Comparison of ENCODE assay signal across 20 mouse cellular contexts in the genomic region with DNA sequence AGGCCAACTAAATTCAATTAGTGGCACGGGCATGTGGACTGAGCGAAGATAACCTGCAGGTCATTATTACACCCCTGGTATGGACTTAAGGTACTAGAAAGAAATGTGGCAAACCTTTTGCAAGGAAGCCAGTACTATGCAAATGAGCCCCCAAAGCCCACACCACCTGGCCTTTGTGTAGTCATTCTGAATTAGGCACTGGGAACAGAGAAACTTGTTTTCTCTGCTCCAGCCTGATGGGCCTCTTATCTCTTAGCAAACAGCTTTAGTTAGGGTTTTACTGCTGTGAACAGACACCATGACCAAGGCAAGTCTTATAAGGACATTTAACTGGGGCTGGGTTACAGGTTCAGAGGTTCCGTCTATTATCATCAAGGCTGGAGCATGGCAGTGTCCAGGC.
"Had no signal": no experiment of that assay in that cellular context is flagged by ENCODE, and none has a peak within 500 bp of the region (broad histone marks: within the 10 kb centered on the region; RNA-seq: fewer than 3 reads in every experiment).

No protein-coding gene starts in this region.

- H3K4me2 ChIP-seq: limb, embryonic 12.5 days; limb, embryonic 15.5 days; lung, embryonic 15.5 days; midbrain, embryonic 13.5 days; neural tube, embryonic 13.5 days had no signal

- H3K27ac ChIP-seq: limb, embryonic 12.5 days; limb, embryonic 15.5 days; lung, embryonic 15.5 days; midbrain, embryonic 10.5 days; midbrain, embryonic 13.5 days; neural tube, embryonic 13.5 days had no signal

- H3K9ac ChIP-seq: limb, embryonic 12.5 days; limb, embryonic 15.5 days; lung, embryonic 15.5 days; midbrain, embryonic 13.5 days; neural tube, embryonic 13.5 days had no signal

- H3K4me1 ChIP-seq: limb, embryonic 12.5 days; limb, embryonic 15.5 days; midbrain, embryonic 10.5 days; midbrain, embryonic 13.5 days; neural tube, embryonic 13.5 days had no signal

- DNase-seq: kidney, adult 2 months; kidney, postnatal 10 days; kidney, postnatal 36 days; left cerebral cortex, postnatal 4 days; lung, postnatal 10 days; lung, postnatal 4 days; retina, postnatal 1 day; right cerebral cortex, postnatal 25 days; spleen, adult 18-20 months; thymus, adult 18-20 months; thymus, postnatal 36 days had no signal

- ATAC-seq: intestine, postnatal 0 days; midbrain, embryonic 13.5 days; midbrain, embryonic 16.5 days had no signal

- H3K27me3 ChIP-seq: limb, embryonic 12.5 days; limb, embryonic 15.5 days; lung, embryonic 15.5 days; midbrain, embryonic 13.5 days; neural tube, embryonic 13.5 days had no signal

- H3K9me3 ChIP-seq: limb, embryonic 12.5 days; limb, embryonic 15.5 days; lung, embryonic 15.5 days; midbrain, embryonic 10.5 days; midbrain, embryonic 13.5 days; neural tube, embryonic 13.5 days had no signal

- H3K36me3 ChIP-seq: limb, embryonic 12.5 days; limb, embryonic 15.5 days; lung, embryonic 15.5 days; midbrain, embryonic 10.5 days; midbrain, embryonic 13.5 days; neural tube, embryonic 13.5 days had no signal

- H3K4me3 ChIP-seq: limb, embryonic 12.5 days; limb, embryonic 15.5 days; lung, embryonic 15.5 days; midbrain, embryonic 10.5 days; midbrain, embryonic 13.5 days; myocyte; neural tube, embryonic 13.5 days had no signal
